Mouse (Mus musculus) intestine, embryonic 16.5 days (tissue): ENCODE results near the gene Ankrd11. TPM values are rescaled to one million over a fixed set of nuclear protein-coding genes. Genes with fewer than 3 reads are reported as not detected.

ENCODE experiments used
- ATAC-seq: fragments of 200-750 bp; cut with Nextera tagmentation; 2 replicates; pipeline ENCODE4 v1.8.0; 2017; ENCODE audit warnings: moderate TSS enrichment, moderate library complexity
- H3K27ac ChIP-seq: fragments of 300-500 bp; sonication (generic); 2 replicates; pipeline ENCODE4 v1.5.1; 2014; ENCODE audit warnings: mild to moderate bottlenecking, low read length
- H3K27me3 ChIP-seq: fragments of 300-500 bp; sonication (generic); replicated peaks from 2 replicates; pipeline ENCODE4 v1.6.1; 2014; ENCODE audit warnings: low read length, control low read depth, mixed read lengths; ENCODE audit not compliant: control insufficient read depth, insufficient read depth
- H3K36me3 ChIP-seq: fragments of 300-500 bp; sonication (generic); 2 replicates; pipeline ENCODE4 v1.6.1; 2014; ENCODE audit warnings: low read length, control low read depth; ENCODE audit not compliant: control insufficient read depth, insufficient read depth
- H3K4me1 ChIP-seq: fragments of 300-500 bp; sonication (generic); 2 replicates; pipeline ENCODE4 v1.6.1; 2014; ENCODE audit warnings: low read length, control low read depth, mixed read lengths; ENCODE audit not compliant: control insufficient read depth, insufficient read depth
- H3K4me2 ChIP-seq: fragments of 300-500 bp; sonication (generic); 2 replicates; pipeline ENCODE4 v1.6.1; 2014; ENCODE audit warnings: low read depth, low read length, control low read depth
- H3K4me3 ChIP-seq: fragments of 300-500 bp; sonication (generic); 2 replicates; pipeline ENCODE4 v1.5.1; 2014; ENCODE audit warnings: mild to moderate bottlenecking, low read length
- H3K9ac ChIP-seq: fragments of 300-500 bp; sonication (generic); 2 replicates; pipeline ENCODE4 v1.6.1; 2014; ENCODE audit warnings: low read depth, low read length
- H3K9me3 ChIP-seq: fragments of 300-500 bp; sonication (generic); 2 replicates; pipeline ENCODE4 v1.6.1; 2016; ENCODE audit warnings: low read length, control low read depth; ENCODE audit not compliant: control insufficient read depth
- WGBS: fragments of 180-500 bp; shearing (Covaris S2); extraction: QIAGEN DNeasy Blood & Tissue Kit; methylation state at CpG from one replicate; pipeline ENCODE4 v1.1.7; 2014; 5-methylcytosine and 5-hydroxymethylcytosine counted together
- polyA plus RNA-seq: library from polyadenylated mRNA; unstranded; fragments of >200 nt; fragmentation: Nextera tagmentation; extraction: Ambion mirVana; gene quantifications from 2 replicates; pipeline ENCODE4 v1.2.1, GENCODE M21; 2015

The Ankrd11 gene
- polyA plus RNA-seq, 1 experiment from 2014 or later = 19.5 TPM

DNA sequence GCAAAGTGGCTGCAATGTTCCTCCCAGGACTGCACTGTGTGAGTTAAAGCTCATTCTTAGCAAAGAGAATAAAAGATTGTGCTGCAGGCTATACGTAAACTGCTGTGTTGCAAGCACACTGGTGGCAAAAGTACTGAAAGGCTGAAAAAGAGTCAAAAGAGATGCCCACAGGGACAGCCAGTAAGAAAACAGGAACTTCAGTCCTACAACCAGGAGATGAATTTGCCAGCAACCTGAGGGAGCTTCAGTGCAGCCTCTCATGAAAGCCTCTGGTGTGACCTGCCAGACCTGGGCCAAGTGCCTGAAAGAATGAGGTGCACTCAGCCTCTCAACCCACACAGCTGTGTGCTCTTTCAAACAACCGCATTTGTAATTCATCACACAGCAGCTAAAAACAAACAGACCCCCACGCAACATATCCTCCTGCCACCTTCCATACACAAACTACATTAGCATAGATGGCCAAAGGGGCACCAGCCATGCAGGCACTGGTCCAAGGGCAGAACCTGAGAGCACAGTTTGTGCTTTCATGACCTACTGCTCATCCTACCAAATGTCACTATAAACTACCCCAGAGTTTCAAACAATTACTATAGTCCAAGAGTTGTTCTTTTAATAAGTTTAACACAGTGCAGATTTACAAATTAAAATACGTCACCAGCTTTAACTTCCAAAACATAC lies 23.5 kb downstream of the Ankrd11 start:
- Histone ChIP-seq H3K36me3 (no peaks in the 10 kb centered on the region), H3K9me3 (no peaks in the 10 kb centered on the region), H3K4me3 (no peak overlapping the region), H3K4me2 (no peak overlapping the region), H3K9ac (no peak overlapping the region), H3K4me1 (peaks cover 61% of the 10 kb centered on the region), H3K27ac (peak overlapping the region; percentile 65; the same call in 1 of the 2 replicates), H3K27me3 (no peaks in the 10 kb centered on the region)
- WGBS = 61% methylated on average over 4 of the region's 4 CpGs
- ATAC-seq = no peak

DNA sequence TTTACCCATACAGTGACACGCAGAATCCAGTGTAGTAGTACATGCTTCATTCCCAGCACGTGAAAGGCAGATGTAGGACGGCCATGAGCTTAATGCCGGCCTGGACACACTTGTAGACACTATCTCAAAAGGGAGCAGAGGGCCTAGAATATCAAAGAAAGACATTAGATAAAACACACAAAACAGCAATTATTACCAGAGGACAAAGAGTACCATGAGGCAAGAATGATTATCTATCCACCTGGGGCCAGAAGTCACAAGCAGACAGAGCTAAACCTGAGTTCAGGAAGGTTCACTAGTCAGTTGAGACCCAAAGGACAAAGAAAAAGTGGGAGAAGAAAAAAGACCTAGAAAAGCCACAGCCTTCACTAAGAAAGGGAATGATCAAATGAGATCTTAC lies 24.9 kb downstream of the Ankrd11 start:
- peak; percentile 58 for ATAC-seq

DNA sequence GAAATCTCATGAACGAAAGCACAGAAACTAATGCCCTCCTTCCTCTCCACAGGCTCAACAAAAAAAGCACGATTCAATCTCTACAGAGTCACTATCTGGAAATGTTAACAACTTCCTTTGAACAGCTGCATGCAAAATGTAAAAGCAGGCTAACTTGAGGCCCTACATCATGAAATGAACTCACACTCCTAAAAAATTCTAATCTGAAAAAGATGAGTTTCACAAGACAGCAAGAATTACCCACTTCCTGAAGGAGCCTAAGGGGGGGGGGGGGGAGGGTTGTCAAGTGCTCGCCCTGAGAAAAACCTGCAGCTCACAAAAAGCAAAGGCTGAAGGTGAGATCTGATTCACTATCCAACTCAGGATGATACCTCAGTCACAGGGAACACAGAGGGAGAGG lies 27.0 kb downstream of the Ankrd11 start:
- Histone ChIP-seq H3K4me1 (peaks cover 38% of the 10 kb centered on the region), H3K27ac (no peak overlapping the region), H3K4me2 (no peak overlapping the region), H3K9me3 (no peaks in the 10 kb centered on the region), H3K27me3 (no peaks in the 10 kb centered on the region), H3K9ac (no peak overlapping the region), H3K36me3 (no peaks in the 10 kb centered on the region), H3K4me3 (no peak overlapping the region)
- ATAC-seq = no peak
- WGBS = 46% methylated on average over 3 of the region's 3 CpGs

More for the DNA sequence above, 24.9 kb downstream of the Ankrd11 start:
- peak overlapping the region; percentile 65 for H3K27ac ChIP-seq
- H3K4me2 ChIP-seq = 0 out of 2 replicates have a peak overlapping the region, but pooled peaks have one; percentile 4
- H3K27me3 ChIP-seq = no peaks in the 10 kb centered on the region
- H3K36me3 ChIP-seq = no peaks in the 10 kb centered on the region
- WGBS = 72% methylated on average over 4 of the region's 4 CpGs
- peaks cover 50% of the 10 kb centered on the region for H3K4me1 ChIP-seq
- H3K4me3 ChIP-seq = no peak overlapping the region
- H3K9me3 ChIP-seq = no peaks in the 10 kb centered on the region
- no peak overlapping the region for H3K9ac ChIP-seq

DNA sequence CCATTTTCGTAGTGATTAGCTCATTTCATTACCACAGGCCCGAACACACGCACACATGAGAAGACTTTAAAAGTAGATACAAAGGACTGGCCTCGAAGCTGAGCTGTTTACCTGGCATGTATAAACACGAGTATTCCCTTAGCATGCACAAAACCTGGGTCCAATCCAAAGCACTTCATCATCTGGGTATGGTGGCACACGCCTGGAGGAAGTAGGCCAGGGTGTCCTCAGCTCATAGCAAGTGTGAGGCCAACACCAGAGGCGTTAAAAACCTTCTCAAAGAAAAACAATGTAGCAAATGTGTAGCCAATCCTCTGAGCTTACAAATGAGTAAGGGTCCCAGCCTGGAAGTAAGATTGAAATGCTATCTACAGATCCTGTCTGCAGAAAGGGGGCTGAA lies 27.6 kb downstream of the Ankrd11 start:
- WGBS = 75% methylated on average over 7 of the region's 7 CpGs
- H3K9me3 ChIP-seq = no peaks in the 10 kb centered on the region
- H3K27ac ChIP-seq = no peak overlapping the region
- no peak for ATAC-seq
- H3K4me3 ChIP-seq = no peak overlapping the region
- H3K4me1 ChIP-seq = peaks cover 41% of the 10 kb centered on the region
- H3K36me3 ChIP-seq = no peaks in the 10 kb centered on the region
- H3K27me3 ChIP-seq = no peaks in the 10 kb centered on the region
- no peak overlapping the region for H3K4me2 ChIP-seq
- no peak overlapping the region for H3K9ac ChIP-seq

GRCm38 (mm10) chr8:123011321-123011720 lies 30.8 kb downstream of the Ankrd11 start:
- Histone ChIP-seq H3K27ac (no peak overlapping the region), H3K27me3 (no peaks in the 10 kb centered on the region), H3K36me3 (no peaks in the 10 kb centered on the region), H3K9me3 (no peaks in the 10 kb centered on the region), H3K4me2 (no peak overlapping the region), H3K9ac (no peak overlapping the region), H3K4me1 (peaks cover 22% of the 10 kb centered on the region), H3K4me3 (no peak overlapping the region)
- ATAC-seq = no peak

DNA sequence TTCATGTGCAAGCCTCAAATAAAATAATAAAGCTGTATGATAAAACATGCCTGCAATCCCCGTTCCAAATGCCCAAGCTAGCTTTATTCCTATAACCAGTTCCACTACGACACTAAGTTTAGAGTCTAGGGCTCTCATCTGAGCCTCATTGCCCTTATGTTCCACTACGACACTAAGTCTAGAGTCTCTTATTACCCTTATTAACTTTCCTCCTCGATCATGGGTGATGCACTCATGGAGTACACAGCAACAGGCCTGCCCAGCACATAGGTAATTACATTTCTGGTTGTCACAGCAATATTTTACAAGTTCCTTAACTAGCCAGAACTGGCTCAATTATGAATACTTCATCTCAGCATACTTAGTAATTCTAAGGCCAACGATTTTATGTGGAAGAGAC lies 36.3 kb downstream of the Ankrd11 start:
- WGBS = 64% methylated on average over 5 of the region's 5 CpGs
- 0 out of 2 replicates have a peak, but pooled peaks have one; percentile 57 for ATAC-seq
- Histone ChIP-seq H3K4me2 (no peak overlapping the region), H3K27me3 (no peaks in the 10 kb centered on the region), H3K4me1 (peaks cover 27% of the 10 kb centered on the region), H3K36me3 (no peaks in the 10 kb centered on the region), H3K9ac (no peak overlapping the region), H3K27ac (no peak overlapping the region), H3K9me3 (no peaks in the 10 kb centered on the region), H3K4me3 (no peak overlapping the region)

GRCm38 (mm10) chr8:123005328-123005727 lies 36.7 kb downstream of the Ankrd11 start:
- H3K9me3 ChIP-seq = no peaks in the 10 kb centered on the region
- H3K27me3 ChIP-seq = no peaks in the 10 kb centered on the region
- H3K36me3 ChIP-seq = no peaks in the 10 kb centered on the region
- no peak overlapping the region for H3K27ac ChIP-seq
- 0 out of 2 replicates have a peak, but pooled peaks have one; percentile 22 for ATAC-seq
- peaks cover 30% of the 10 kb centered on the region for H3K4me1 ChIP-seq
- no peak overlapping the region for H3K4me3 ChIP-seq
- H3K4me2 ChIP-seq = no peak overlapping the region
- WGBS = 51% methylated on average over 3 of the region's 3 CpGs
- H3K9ac ChIP-seq = no peak overlapping the region

DNA sequence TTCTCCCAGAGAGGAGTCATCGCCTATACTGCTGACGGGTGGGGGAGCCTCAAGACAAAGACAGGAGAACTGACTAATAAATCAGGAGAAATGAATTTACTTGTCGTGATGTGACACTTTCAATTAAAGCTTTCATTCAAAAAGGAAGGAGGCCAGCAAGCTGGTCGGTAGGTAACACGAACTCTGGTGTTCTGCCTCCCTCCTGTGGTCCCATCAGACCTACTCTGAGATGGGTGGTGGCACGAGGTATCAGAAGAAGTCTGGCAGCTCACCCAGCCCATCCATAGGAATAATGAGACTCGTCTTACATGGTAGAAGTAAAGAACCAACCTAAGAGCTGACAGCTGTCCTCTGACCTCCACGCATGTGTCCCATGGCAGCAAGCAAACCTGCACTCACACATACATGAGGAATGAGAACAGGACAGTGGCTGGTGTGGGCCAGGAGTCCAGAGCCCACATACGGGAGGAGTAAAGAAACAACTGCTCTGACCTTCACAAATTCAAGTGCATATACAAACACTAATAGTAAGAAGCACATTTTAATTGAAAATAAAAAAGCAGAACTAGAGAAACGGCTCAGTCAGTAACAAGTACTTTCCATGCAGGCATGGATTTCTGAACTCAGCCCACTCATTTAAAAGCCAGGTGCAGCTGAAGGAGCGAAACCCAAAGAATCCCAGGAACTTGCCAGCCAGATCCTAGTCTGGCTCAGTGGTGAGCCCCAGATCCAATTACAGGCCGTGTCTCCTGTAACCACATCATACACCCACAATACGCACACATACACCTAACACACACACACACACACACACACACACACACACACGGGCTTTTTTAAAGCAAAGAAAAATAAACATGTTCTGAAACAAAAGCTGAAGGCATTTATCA lies 37.8 kb downstream of the Ankrd11 start:
- H3K4me1 ChIP-seq = peaks cover 26% of the 10 kb centered on the region
- H3K4me3 ChIP-seq = no peak overlapping the region
- H3K9me3 ChIP-seq = no peaks in the 10 kb centered on the region
- H3K9ac ChIP-seq = no peak overlapping the region
- ATAC-seq = no peak
- H3K27me3 ChIP-seq = no peaks in the 10 kb centered on the region
- no peaks in the 10 kb centered on the region for H3K36me3 ChIP-seq
- H3K4me2 ChIP-seq = no peak overlapping the region
- WGBS = 63% methylated on average over 14 of the region's 14 CpGs
- no peak overlapping the region for H3K27ac ChIP-seq

DNA sequence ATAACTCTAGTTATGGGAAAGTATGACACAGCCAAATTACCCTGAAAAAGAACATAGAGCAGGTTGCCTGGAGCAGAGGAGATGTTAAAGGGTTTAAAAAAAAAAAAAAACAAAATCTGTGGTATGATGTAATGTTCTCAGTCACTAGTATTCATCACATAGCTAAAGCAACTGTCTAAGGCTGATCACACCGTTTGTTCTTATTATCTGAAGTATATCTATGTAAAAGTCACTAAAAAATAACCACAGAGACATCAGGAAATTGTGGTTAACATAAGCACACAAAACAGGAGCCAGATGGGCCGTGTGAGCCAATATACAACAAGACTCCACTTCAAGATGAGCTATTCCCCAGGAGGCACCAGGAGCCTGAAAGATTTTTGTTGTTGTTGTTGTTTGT lies 41.8 kb downstream of the Ankrd11 start:
- Histone ChIP-seq H3K36me3 (no peaks in the 10 kb centered on the region), H3K27me3 (no peaks in the 10 kb centered on the region), H3K4me2 (no peak overlapping the region), H3K9ac (no peak overlapping the region), H3K9me3 (no peaks in the 10 kb centered on the region), H3K4me3 (no peak overlapping the region), H3K4me1 (peaks cover 19% of the 10 kb centered on the region), H3K27ac (no peak overlapping the region)
- no peak for ATAC-seq
- WGBS = 59% methylated on average over 2 of the region's 2 CpGs
